Mouse (Mus musculus): Measurements from ENCODE around the gene Mettl26.

Gene Mettl26

DNA sequence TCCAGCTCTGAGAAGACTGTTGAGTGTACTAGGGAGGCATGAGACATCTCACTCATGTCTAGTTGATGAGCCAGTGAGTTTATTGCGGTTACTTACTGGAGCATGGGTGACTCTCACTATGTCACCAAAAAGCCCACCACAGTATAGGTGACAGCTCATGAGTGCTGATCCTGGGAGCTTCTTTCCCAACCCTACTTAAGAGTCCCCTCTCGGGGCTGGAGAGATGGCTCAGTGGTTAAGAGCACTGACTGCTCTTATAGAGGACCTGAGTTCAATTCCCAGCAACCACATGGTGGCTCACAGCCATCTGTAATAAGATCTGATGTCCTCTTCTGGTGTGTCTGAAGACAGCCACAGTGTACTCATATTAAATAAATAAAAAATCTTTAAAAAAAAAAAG lies 4.9 kb upstream of the Mettl26 start:
- DNase-seq: no peak

DNA sequence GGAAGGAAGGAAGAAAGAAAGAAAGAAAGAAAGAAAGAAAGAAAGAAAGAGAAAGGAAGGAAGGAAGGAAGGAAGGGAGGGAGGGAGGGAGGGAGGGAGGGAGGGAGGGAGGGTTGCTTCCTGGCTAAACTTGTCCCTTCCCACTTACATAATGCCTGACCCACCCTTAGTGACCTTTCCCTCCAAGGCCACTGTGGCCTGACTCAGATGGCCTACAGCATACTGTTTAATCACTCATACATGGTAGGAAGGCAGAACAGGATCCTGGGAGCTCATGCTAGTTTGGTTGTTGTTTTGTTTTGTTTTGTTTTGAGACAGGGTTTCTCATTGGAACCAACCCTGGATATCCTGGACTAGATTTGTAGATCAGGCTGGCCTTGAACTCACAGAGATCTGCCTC lies 3.3 kb upstream of the Mettl26 start:
- peak; percentile 69 for DNase-seq

DNA sequence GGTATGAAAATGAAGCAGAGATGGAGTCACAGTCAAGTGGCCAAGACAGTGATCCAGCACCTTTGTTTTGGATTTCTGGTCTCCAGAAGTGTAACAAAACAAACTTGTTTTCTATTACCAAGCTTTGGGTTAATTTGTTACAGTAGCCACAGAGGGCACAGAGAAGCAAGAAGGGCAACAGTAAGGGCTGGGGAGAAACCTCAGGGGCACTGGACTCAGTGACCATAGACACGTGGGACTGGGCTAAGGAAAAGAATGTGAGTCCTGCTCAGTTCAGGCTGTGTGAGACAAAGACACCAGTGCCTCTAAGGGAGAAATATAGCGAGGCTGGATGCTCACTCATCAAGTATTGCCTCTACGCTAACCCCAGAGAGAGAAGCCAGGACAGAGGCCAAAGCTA lies 2.2 kb upstream of the Mettl26 start:
- peak; percentile 86 for DNase-seq

DNA sequence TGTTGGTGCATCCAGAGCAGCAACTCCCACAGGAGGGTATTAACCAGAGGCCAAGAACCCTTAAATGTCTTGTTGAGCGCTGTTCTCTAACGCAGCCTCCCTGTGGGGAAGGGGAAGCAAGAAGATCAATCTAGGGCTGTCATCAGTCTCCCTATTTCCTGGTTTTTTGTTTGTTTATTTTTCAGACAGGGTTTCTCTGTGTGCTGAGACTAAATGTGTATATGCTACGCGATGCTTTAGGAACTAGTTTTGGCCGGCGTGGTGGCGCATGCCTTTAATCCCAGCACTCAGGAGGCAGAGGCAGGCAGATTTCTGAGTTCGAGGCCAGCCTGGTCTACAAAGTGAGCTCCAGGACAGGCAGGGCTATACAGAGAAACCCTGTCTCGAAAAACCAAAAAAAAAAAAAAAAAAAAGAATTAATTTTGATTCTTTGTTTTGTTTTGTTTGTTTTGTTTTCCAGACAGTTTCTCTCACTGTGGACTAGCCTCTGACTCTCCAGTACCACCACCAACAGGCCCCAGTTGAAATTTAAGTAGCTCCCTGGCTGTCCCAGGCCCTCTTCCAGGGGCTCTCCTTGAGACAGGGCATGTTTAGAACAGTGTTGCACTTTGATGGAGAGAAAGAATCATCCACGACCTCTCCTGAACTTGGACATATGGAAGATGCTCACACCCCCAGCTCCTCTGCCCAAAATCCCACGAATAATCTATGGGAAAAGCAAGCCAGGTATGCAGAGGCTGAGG lies 1.3 kb upstream of the Mettl26 start:
- DNase-seq: no peak

DNA sequence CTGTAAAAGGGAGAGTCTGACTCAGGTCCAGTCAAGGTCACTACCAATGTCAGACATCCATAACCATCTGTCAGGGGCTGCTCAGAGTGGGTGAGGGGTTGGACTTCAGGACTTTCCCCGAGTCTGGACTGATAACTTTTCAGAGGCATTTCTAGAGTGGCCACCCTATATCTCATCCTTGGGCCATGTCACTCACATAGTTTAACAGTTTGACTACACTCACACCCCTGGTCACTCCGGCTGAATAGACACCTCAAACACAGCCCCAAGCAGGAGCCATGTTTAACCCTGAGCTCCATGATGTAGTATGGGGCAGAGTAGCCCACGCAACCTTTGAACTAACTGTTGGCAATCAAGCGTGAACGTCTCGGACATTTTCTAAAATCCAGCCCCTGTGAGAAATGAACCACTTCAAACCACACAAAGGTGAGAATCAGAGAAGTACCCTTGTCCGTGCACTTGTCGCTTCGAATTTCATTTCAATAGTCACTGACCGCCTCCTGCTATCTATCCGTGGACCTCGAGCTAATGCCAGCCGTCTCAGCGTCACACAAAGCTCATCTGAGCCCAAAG lies 640 bp upstream of the Mettl26 start:
- peak; percentile 81 for DNase-seq

DNA sequence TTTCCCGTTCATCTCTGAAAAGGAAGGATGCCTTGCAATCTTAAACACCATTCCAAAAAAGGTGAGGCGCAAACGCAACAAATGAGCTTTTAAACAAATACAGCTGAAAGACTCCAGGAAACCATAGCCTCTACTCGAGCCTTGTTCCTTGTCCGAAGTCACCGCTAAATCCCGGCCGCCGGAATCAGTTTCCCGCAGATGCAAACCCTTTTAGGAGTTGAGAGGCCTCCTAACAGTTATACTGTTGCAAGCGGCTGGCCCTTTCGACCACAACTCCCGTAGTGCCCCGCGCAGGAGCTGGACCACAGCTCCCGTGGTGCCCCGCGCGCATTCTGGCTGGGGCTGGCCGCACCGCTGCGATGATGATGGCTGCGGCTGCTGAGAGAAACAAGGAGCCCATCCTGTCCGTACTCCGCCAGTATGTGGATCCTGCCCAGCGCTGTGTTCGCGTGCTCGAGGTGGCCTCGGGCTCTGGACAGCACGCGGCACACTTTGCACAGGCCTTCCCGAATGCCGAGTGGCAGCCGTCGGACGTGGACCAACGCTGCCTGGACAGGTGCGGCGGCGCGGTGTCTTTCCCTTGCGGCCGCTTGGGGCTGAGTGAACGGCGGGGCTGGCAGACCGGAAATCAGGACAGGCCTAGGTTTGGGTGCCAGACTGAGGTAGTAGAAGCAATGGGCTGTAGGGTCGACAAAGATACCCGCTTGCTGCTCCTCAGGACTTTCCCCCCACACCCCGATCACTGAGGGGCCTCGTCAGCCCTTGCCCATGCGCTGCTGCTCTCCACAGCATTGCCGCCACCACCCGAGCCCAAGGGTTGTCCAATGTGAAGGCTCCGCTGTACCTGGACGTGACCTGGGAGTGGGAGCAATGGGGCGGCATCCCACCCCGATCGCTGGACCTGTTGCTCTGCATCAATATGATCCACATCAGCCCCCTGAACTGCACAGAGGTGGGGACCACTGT lies 580 bp downstream of the Mettl26 start:
- peak; percentile 92 for DNase-seq

DNA sequence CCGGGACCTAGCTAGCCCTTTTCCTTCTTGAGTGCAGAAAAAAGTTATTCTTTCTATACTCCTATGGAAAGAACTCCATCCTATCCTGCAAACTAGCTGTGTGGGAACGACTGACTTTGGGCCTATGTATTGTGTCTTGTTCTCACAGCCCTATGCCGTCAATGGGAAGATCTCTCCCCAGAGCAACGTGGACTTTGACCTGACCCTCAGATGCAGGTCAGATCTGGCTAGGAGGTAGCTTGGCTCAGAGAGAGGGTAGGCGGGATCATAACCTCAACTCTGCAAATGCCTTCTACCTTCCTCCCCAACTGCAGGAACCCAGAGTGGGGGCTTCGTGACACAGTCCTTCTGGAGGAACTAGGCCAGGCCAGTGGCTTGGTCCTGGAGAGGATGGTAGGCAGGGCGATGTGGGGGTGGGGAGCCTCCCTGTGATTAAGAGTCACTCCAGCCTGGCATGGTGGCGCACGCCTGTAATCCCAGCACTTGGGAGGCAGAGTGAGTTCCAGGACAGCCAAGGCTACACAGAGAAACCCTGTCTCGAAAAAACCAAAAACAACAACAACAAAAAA lies 1.6 kb downstream of the Mettl26 start:
- DNase-seq: peak; percentile 90

DNA sequence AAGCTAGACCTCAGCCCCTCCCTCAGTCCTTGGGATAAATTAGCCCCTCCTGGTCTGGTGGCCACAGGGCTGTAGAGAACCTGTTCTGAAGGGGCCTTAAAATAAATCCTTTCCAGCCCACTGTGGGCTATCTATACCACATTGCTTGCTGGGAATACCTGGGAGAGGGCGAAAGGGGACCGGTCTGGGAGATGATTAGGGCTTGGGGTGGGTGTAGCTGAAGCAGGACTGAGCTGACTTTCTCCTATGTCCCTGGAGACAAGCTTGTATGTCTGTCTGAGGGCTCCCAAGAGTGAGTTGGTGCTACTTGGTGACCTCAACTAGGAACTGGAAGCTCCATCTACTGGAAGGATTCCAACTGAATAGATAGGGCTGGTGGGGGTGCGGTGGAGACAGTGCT lies 2.2 kb downstream of the Mettl26 start:
- DNase-seq: peak; percentile 17

DNA sequence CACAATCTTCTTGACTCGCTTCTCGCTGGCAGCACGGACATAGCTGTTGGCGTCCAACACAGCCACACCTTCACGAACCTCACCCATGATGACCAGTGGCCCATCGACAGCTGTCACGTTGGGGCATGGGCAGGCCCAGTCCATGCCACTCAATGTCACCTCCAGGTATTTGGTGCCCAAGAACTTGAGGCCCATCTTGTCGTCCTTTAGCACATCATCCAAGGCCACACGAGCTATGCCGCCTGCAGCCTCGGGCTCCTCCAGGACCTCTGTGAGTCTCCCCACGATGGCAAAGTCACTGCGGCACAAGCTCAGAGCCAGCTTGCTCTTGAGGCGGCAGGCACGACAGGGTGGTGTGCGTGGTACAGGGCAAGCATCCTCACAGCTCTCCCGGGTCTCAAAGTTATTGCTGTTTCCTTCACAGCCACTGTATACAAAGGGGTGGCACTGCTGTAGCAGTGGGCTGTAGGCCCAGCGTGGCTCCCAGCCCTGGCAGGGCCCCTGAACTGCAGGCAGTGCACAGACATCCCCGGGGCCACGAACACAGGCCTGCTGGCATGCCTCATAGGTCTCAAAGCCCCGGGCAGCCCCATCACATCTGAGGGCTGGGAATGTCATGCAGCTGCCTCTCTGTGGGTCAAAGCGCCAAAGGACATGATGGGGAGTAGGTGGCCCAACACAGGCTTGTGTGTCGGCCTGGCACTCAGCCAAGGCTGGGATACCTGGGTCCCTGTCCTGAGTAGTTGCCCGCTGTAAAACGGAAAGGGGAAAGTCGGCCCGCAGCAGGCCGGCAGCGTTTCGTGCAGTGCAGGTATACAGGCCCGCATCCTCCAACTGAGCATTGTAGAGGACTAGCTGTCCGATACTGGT lies 3.1 kb downstream of the Mettl26 start:
- peak; percentile 28 for DNase-seq

DNA sequence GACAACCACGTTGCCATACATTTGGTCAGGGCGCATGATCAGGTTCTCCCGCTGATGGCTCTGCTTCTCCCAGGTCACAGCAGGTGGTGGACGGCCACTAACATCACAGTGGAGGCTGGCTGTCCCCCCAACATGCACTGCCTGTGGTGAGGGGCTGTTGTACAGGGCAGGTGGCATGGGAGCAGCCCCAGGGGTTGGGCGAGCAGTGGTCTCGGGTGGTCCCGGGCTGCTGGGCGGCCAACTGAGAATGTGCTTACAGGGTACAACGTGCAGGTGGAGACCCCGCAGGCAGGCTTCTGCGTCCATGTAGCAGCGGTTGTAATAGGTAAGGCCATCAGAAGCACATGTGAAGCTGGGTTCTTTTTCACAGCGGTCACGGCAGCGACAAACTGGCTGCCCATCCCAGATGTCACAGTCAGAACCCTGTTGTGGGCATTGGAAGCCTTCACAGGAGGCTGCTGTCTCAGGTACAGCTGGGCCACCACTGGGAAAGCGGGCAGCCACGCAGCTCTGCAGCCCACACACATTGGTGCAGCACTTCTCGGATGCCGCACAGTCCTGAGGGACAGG lies 3.8 kb downstream of the Mettl26 start:
- DNase-seq: peak; percentile 20

DNA sequence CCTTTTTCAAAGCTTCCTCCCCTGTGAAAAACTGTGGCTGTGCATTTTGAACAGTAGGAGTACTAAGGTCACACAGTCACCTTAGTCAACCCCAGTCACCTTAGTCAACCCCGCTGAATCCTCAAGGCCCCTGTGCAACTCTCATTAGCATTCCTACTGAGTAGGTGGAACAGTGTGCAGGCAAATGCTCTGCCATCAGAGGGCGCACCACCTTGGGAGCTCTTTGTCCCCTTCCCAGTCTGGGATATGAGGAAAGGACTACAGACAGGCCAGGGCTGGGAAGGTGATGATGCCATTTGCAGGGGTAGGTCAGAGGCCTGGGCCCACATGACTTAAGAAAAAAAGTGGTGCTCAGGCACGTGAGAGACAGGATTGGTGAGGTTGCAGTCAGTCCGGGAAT lies 4.4 kb downstream of the Mettl26 start:
- peak; percentile 91 for DNase-seq

DNA sequence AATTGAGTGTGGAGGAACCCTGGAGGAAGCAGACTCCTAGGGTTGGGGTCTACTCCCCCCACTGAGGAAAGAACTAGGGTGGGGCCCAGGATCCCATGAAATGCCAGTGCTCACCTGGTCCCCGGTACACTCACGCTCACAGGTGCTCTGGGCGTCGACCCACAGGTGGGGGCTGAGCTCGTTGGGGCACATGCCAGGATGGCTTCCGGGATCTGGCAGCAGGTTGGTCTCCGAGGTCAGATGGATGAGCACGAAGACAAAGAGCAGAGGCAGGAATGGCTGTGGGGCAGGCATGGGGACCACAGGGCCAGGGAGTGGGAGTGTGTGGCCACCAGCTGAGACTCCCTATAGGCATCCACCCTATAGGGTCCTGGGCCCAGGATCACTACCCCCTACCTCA lies 4.9 kb downstream of the Mettl26 start:
- peak; percentile 24 for DNase-seq

DNA sequence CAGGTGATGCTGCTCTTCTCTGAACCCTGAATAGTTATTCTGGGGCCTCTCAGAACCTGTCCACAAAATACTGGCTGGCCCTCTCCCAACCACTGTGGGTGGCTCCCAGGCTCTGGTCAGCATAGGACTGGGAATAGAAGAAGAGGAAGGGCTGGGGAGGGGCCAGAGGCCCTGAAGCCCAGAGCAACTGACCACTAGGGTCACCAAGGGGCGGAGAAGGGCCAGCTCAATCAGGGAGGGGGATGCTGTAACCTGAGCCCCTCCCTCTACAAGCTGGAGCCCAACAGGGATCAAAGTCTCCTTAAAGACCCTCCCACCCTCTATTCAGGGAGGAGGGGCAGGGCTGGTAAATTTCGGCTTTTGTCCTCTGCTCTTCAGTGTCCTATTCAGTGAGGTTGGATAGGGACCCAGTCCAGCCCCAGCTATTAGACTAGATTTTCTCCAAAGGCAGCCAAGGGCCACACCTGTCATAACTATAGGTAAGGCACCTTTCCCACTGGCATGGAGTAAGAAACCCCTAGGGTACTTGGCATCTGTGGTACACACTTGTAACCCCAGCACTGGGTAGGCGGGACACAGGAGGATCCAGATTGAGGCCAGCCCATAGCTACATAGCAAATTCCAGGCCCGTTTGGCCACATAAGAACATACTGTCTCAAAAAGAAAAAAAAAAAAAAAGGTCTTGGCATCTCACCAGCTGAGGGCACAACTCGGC lies 5.5 kb downstream of the Mettl26 start, which contains the start of gene Wfikkn1:
Wfikkn1 (minus strand) TSS at position 663 of the 715 bp plus-strand sequence.
- peak; percentile 31 for DNase-seq

DNA sequence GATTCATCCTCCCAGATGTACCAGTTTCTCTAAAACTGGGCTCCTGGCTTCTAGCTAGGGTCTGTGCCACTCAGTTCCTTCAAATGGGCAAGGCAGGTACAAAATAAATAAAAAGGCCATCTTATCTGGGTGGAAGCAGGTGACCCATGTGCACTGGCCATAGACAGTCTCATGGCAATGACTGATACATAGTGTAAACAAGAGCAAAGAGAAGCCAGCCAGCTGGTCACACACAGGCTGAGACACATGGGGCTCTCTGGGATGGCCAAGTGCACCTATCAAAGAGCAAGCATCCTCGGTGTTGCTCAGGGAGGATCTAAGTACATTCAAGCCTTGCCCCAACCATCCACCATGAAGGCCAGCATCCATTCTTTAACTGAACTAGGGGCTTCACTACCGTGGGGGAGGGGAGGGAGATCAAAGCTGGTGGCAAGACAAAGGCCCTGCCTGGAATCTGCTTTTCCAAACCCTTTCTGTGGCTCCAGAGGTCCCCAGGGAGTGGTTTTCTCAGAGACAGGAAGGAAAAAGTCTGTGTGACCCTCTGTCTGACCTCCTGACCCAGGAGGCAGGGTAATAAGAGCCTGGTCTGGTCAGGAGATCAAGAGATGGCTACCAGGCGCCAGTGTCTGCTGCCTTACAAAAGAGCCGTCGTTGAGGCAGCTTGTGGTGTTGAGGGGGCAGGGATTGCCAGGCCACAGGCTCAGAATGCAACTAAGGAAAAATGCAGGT lies 6.2 kb downstream of the Mettl26 start:
- DNase-seq: peak; percentile 53

DNA sequence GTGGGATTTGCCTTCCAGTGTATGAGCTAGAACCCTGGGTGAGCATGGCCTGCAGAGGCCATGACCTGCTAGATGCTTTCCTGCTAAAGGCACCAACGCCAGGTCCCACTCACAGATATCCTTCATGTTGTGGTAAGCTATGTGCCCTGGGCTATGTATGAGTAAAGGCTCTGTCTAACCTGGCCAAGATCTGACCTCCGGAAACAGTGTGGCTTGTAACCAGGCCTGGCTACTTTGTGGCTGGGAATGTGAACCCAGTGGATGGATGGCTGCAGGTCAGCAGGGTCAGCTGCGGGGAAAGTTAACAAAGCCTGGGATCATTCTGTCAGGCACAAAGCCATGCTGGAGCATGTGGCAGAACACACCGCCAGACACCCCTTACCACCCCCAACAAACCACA lies 6.8 kb downstream of the Mettl26 start:
- DNase-seq: peak; percentile 27

DNA sequence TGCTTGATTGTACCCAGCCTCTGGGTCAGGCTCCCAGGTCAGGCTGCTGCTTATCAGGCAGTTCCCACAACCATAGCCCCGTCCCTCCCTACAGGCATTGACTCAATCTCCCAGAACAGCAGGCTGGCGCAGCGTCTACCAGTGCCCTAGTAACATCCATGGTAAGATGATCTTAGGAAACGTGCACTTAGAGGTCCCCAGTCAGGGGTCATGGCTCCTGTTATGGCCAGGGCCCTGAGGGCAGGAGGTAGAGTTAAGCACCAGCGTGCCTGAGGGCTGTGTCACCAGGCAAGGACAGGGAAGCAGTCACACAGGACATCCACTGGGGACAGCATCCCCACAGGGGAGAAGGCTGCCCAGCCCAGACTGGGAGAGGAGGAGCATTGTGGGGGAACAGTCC lies 7.4 kb downstream of the Mettl26 start:
- DNase-seq: peak; percentile 18

DNA sequence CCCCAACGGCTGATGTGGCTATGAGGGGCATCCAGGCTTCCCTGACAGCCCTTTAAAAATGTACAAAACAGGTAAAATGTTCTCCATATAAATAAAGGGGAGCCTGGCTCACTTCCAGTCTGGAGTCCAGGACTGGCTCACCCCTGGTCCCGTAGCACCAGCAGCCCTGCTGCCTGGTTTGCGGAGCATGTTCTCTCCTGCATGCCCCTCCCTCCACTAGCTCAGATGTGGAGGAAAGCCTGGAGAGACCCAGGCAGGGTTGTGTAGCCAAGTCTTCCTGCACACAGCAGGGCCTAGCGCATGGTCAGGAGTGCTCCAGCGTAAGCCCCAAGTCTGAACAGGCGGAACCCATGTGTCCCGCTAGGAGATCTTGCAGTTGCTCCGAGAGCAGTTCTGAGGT lies 8.4 kb downstream of the Mettl26 start:
- no peak for DNase-seq

DNA sequence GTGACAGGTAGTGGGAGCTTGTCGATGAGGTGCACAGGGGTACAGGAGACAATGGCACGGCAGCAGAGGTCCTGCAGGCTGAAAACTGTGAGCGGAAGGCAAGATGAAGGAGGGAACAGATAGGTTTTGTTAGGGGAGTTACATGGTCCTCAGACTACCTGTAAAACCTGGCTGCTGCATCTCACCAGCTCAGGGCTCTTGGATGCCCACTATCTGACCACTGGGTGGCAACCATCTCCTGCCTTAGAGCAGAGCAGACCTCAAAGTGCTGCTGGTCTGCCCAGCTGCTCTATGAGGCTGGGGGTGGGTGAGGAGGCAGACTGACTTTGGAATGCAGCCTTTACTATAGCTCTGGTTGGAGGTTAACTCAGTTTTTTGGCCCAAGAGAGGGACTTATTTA lies 8.9 kb downstream of the Mettl26 start:
- DNase-seq: no peak

DNA sequence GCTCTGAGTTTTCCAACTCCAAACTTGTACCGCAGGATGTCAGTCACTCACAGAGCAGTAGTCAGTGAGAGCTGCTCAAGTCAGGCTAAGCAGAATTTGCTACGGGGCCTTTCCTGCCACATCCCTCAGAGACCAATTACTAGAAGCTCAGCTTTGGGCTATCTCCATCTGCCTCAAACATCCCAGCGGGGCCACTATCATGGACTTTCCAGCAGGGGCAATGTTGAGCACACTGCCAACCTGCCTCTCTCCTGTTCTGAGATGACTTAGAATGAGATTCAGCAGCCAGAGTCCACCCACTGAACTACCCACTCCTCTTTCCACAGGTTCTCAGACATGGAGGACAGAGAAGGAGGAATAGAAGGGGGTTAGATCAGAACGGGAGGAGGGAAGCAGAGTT lies 10.8 kb downstream of the Mettl26 start:
- DNase-seq: peak; percentile 43

DNA sequence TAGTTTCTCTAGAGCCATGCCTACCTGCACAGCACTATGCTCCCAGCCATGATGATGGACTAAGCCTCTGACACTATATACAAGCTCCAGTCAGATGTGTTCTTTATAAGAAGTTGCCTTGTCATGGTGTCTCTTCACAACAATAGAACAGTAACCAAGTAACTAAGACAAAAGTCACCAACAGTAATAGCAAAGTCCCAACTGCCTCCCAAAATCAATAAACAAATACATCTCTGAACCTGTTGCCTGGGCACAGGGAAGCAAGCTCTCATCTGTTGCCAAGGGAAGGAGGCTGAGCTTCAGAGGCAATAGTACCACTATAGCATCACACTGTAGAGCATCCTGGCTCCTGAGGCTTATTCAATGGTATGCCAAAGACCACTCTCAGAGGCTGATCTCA lies 11.9 kb downstream of the Mettl26 start:
- no peak for DNase-seq
